Mouse (Mus musculus): ENCODE results near the gene 9530003J23Rik. TPM values are rescaled to one million over a fixed set of nuclear protein-coding genes. Genes with fewer than 3 reads are reported as not detected.
A peak's percentile ranks its signal among the peaks of the same experiment; 100 is the strongest.

Gene 9530003J23Rik
- polyA plus RNA-seq, 1 experiment from 2014 or later: not detected

DNA sequence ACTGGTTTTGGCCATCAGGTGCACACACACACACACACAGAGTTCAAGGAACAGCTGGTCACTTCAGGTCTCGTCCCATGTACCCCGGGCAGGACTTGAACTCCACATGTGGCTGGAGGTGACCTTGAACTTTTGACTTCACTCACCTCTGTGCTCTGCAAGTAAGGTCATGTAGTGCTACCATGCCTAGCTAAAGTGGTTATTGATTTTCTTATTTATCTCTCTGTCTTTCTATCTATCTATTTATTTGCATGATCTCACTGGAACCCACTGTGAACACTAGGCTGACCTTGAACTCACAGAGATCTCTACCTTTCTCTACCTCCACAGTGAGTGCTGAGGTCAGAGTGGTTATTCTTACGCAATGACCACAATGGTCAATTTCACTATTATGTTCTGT, 32.4 kb downstream of the 9530003J23Rik start:
- no peak overlapping the region for H3K4me3 ChIP-seq (ENCODE audit: low read depth, low read length)
- no peak for DNase-seq (ENCODE audit: low spot score)
- no peaks in the 10 kb centered on the region for H3K27me3 ChIP-seq (replicated peaks; ENCODE audit: control insufficient read depth, insufficient read depth, low read length)
- no peaks in the 10 kb centered on the region for H3K36me3 ChIP-seq (ENCODE audit: control insufficient read depth, insufficient read depth, low read length)
- ATAC-seq (replicated peaks; ENCODE audit: low FRiP score, low TSS enrichment, low read depth): no peak
- no peaks in the 10 kb centered on the region for H3K9me3 ChIP-seq (ENCODE audit: control insufficient read depth, low read length)
- no peak overlapping the region for H3K27ac ChIP-seq (ENCODE audit: low read depth)
- WGBS: 91% methylated on average over 3 of the region's 3 CpGs
- no peak overlapping the region for H3K9ac ChIP-seq (ENCODE audit: low read length)
- H3K4me2 ChIP-seq (ENCODE audit: low read length): no peak overlapping the region
- H3K4me1 ChIP-seq (replicated peaks; ENCODE audit: control insufficient read depth, insufficient read depth, low read length): no peaks in the 10 kb centered on the region

DNA sequence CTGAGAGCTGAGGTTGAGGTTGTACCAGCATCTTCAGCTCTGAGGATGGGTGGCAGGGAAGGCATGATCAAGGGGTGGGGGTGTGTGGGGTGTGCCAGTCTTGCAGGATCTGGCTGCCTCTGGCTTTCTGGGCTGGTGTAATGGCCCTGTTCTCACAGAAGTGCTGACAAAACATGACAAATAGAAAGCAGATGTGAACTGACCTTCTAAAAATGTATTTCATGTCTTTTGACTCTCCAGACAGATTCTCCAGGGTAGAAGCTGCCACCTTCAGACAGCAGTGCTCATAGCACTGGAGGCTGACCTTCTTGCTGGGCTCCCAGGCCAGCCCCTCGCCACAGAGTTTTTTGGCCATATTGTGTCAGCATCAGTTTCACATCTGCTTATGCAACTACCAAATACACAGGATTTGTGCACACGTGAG, 34.9 kb downstream of the 9530003J23Rik start:
- 61% methylated on average over 2 of the region's 2 CpGs for WGBS
- no peaks in the 10 kb centered on the region for H3K4me1 ChIP-seq (replicated peaks; ENCODE audit: control insufficient read depth, insufficient read depth, low read length)
- no peaks in the 10 kb centered on the region for H3K36me3 ChIP-seq (ENCODE audit: control insufficient read depth, insufficient read depth, low read length)
- ATAC-seq (replicated peaks; ENCODE audit: low FRiP score, low TSS enrichment, low read depth) (peak; percentile 37; the same call in 1 of the 2 replicates), DNase-seq (ENCODE audit: low spot score) (no peak)
- no peak overlapping the region for H3K4me3 ChIP-seq (ENCODE audit: low read depth, low read length)
- no peak overlapping the region for H3K27ac ChIP-seq (ENCODE audit: low read depth)
- no peaks in the 10 kb centered on the region for H3K27me3 ChIP-seq (replicated peaks; ENCODE audit: control insufficient read depth, insufficient read depth, low read length)
- H3K4me2 ChIP-seq (ENCODE audit: low read length): no peak overlapping the region
- no peaks in the 10 kb centered on the region for H3K9me3 ChIP-seq (ENCODE audit: control insufficient read depth, low read length)
- no peak overlapping the region for H3K9ac ChIP-seq (ENCODE audit: low read length)

DNA sequence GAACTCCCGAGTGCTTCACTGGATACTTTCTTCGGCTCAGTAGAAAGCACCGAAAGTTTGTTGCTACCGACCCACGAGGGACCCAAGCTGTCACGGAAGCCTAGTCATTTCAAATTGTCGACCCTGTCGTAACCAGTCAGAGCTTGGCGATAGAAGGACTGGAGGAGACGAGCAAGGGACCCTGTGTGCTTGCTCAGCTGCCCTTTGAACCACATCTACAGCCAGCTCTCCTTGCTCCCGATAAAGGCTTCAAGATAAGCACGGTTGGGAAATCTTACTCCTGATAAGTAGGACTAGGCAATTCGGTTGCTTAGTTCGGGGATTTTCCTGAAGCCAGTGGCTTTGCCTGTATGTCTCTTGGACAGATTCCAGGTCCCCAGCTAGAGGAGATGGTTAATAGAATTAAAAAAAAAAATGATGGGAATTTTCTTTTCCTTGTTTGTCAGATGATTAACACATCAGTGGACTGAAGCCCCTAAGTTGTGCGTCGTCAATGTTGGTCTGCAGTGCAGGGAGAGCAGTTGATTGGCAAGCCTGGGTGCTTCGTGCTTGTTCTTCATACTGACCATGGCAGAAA, 35.4 kb downstream of the 9530003J23Rik start:
- no peak overlapping the region for H3K4me2 ChIP-seq (ENCODE audit: low read length)
- no peak overlapping the region for H3K9ac ChIP-seq (ENCODE audit: low read length)
- H3K36me3 ChIP-seq (ENCODE audit: control insufficient read depth, insufficient read depth, low read length): no peaks in the 10 kb centered on the region
- DNase-seq (ENCODE audit: low spot score) (peak; percentile 64), ATAC-seq (replicated peaks; ENCODE audit: low FRiP score, low TSS enrichment, low read depth) (no peak)
- H3K27ac ChIP-seq (ENCODE audit: low read depth): no peak overlapping the region
- 51% methylated on average over 17 of the region's 17 CpGs for WGBS
- no peaks in the 10 kb centered on the region for H3K4me1 ChIP-seq (replicated peaks; ENCODE audit: control insufficient read depth, insufficient read depth, low read length)
- H3K9me3 ChIP-seq (ENCODE audit: control insufficient read depth, low read length): no peaks in the 10 kb centered on the region
- no peak overlapping the region for H3K4me3 ChIP-seq (ENCODE audit: low read depth, low read length)
- H3K27me3 ChIP-seq (replicated peaks; ENCODE audit: control insufficient read depth, insufficient read depth, low read length): no peaks in the 10 kb centered on the region

GRCm38 (mm10) chr10:117199701-117200100, 38.8 kb downstream of the 9530003J23Rik start:
- Histone ChIP-seq H3K9ac (ENCODE audit: low read length) (no peak overlapping the region), H3K4me2 (ENCODE audit: low read length) (no peak overlapping the region), H3K9me3 (ENCODE audit: control insufficient read depth, low read length) (no peaks in the 10 kb centered on the region), H3K27me3 (replicated peaks; ENCODE audit: control insufficient read depth, insufficient read depth, low read length) (no peaks in the 10 kb centered on the region), H3K4me1 (replicated peaks; ENCODE audit: control insufficient read depth, insufficient read depth, low read length) (no peaks in the 10 kb centered on the region), H3K36me3 (ENCODE audit: control insufficient read depth, insufficient read depth, low read length) (no peaks in the 10 kb centered on the region), H3K27ac (ENCODE audit: low read depth) (no peak overlapping the region), H3K4me3 (ENCODE audit: low read depth, low read length) (no peak overlapping the region)
- no peak for DNase-seq (ENCODE audit: low spot score)
- ATAC-seq (replicated peaks; ENCODE audit: low FRiP score, low TSS enrichment, low read depth): no peak
- 74% methylated on average over 3 of the region's 3 CpGs for WGBS

- Histone ChIP-seq H3K4me3 (ENCODE audit: low read depth, low read length) (no peak overlapping the region), H3K36me3 (ENCODE audit: control insufficient read depth, insufficient read depth, low read length) (no peaks in the 10 kb centered on the region), H3K4me2 (ENCODE audit: low read length) (no peak overlapping the region), H3K9me3 (ENCODE audit: control insufficient read depth, low read length) (no peaks in the 10 kb centered on the region), H3K4me1 (replicated peaks; ENCODE audit: control insufficient read depth, insufficient read depth, low read length) (no peaks in the 10 kb centered on the region), H3K9ac (ENCODE audit: low read length) (no peak overlapping the region), H3K27ac (ENCODE audit: low read depth) (no peak overlapping the region), H3K27me3 (replicated peaks; ENCODE audit: control insufficient read depth, insufficient read depth, low read length) (no peaks in the 10 kb centered on the region)
- DNase-seq (ENCODE audit: low spot score) (no peak), ATAC-seq (replicated peaks; ENCODE audit: low FRiP score, low TSS enrichment, low read depth) (no peak)
- 78% methylated on average over 3 of the region's 3 CpGs for WGBS
Measured at GRCm38 (mm10) chr10:117196696-117197095, 41.8 kb downstream of the 9530003J23Rik start.

- Histone ChIP-seq H3K9me3 (ENCODE audit: control insufficient read depth, low read length) (no peaks in the 10 kb centered on the region), H3K27ac (ENCODE audit: low read depth) (no peak overlapping the region), H3K4me1 (replicated peaks; ENCODE audit: control insufficient read depth, insufficient read depth, low read length) (no peaks in the 10 kb centered on the region), H3K9ac (ENCODE audit: low read length) (no peak overlapping the region), H3K27me3 (replicated peaks; ENCODE audit: control insufficient read depth, insufficient read depth, low read length) (no peaks in the 10 kb centered on the region), H3K4me2 (ENCODE audit: low read length) (no peak overlapping the region), H3K36me3 (ENCODE audit: control insufficient read depth, insufficient read depth, low read length) (no peaks in the 10 kb centered on the region), H3K4me3 (ENCODE audit: low read depth, low read length) (no peak overlapping the region)
- DNase-seq (ENCODE audit: low spot score): no peak
- ATAC-seq (replicated peaks; ENCODE audit: low FRiP score, low TSS enrichment, low read depth): no peak
- WGBS: 98% methylated on average over 4 of the region's 4 CpGs
Measured at GRCm38 (mm10) chr10:117195748-117196147, 42.8 kb downstream of the 9530003J23Rik start.

DNA sequence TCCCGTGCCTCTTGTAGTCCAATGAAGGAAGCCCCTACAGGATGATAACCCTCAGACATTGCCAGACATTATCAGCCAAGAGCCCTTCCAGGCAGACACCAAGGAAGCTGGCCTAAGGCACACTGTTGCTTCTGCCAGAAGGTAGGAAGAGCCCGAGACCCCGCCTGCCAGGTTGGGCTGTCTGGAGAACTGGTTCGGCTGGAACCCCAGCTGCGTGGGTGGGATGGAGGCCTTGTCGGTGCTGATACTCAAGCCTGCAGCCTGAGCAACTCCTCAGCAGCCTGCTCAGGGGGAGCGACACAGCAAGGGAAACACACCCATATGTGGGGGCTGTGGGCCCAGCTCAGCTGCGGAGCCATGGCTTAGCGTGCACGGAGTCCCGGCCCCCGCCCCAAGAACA, 43.5 kb downstream of the 9530003J23Rik start:
- H3K27me3 ChIP-seq (replicated peaks; ENCODE audit: control insufficient read depth, insufficient read depth, low read length): no peaks in the 10 kb centered on the region
- H3K4me1 ChIP-seq (replicated peaks; ENCODE audit: control insufficient read depth, insufficient read depth, low read length): no peaks in the 10 kb centered on the region
- 80% methylated on average over 12 of the region's 12 CpGs for WGBS
- H3K4me3 ChIP-seq (ENCODE audit: low read depth, low read length): no peak overlapping the region
- no peak overlapping the region for H3K9ac ChIP-seq (ENCODE audit: low read length)
- ATAC-seq (replicated peaks; ENCODE audit: low FRiP score, low TSS enrichment, low read depth) (no peak), DNase-seq (ENCODE audit: low spot score) (no peak)
- H3K4me2 ChIP-seq (ENCODE audit: low read length): no peak overlapping the region
- no peaks in the 10 kb centered on the region for H3K9me3 ChIP-seq (ENCODE audit: control insufficient read depth, low read length)
- no peak overlapping the region for H3K27ac ChIP-seq (ENCODE audit: low read depth)
- no peaks in the 10 kb centered on the region for H3K36me3 ChIP-seq (ENCODE audit: control insufficient read depth, insufficient read depth, low read length)

DNA sequence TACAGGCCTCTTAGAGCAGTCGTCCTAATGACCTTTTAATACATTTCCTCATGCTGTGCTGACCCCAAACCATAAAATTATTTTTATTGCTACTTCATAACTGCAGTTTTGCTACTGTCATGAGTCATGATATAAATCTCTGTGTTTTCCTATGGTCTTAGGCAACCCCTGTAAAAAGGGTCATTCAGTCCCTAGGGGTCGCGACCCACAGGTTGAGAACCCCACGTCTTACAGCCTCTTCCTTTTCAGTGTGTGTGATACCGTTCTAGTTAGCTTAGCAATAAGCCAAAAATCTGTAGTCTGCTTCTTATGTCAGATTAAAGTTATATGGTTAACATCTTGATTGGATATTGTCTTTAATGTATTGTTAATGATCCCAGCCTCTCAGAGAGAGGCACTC, 45.1 kb downstream of the 9530003J23Rik start:
- DNase-seq (ENCODE audit: low spot score) (no peak), ATAC-seq (replicated peaks; ENCODE audit: low FRiP score, low TSS enrichment, low read depth) (no peak)
- 80% methylated on average over 5 of the region's 5 CpGs for WGBS
- Histone ChIP-seq H3K9me3 (ENCODE audit: control insufficient read depth, low read length) (no peaks in the 10 kb centered on the region), H3K27ac (ENCODE audit: low read depth) (no peak overlapping the region), H3K4me1 (replicated peaks; ENCODE audit: control insufficient read depth, insufficient read depth, low read length) (no peaks in the 10 kb centered on the region), H3K27me3 (replicated peaks; ENCODE audit: control insufficient read depth, insufficient read depth, low read length) (no peaks in the 10 kb centered on the region), H3K4me2 (ENCODE audit: low read length) (no peak overlapping the region), H3K4me3 (ENCODE audit: low read depth, low read length) (no peak overlapping the region), H3K9ac (ENCODE audit: low read length) (no peak overlapping the region), H3K36me3 (ENCODE audit: control insufficient read depth, insufficient read depth, low read length) (no peaks in the 10 kb centered on the region)

DNA sequence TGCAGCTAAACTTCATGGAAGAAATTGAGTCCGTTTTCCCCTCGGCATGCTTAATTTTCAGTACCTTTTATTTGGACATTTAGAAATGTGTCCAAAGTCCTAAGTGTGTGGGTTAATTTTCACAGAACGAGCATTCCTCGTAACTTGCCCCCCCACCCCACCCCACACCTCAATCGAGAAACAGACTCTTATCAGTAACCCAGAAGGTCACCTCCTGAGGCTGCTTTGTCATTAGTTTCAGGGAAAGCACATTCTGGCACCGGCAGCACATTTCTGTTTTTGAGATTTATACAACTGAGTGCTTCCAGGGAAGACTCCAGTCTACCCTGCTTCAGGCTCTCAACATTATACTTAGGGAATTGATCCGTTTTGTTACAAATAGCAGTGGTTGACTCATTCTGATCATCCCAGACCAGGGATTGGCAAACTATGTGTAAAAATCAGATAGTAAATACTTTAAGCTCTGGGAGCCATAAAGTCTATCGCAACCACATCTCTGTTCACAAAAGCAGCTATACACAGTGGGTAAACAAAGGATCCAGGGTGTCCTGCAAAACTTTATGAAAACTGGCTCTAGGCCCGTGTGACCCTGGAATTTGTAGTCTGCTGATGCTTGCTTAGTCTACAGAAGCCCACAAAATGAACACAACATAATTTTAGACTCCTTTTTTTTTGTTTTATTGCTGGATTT, 53.0 kb downstream of the 9530003J23Rik start:
- WGBS: 36% methylated on average over 9 of the region's 9 CpGs
- no peak overlapping the region for H3K4me3 ChIP-seq (ENCODE audit: low read depth, low read length)
- 0 out of 2 replicates have a peak overlapping the region, but pooled peaks have one; percentile 3 for H3K4me2 ChIP-seq (ENCODE audit: low read length)
- DNase-seq (ENCODE audit: low spot score) (no peak), ATAC-seq (replicated peaks; ENCODE audit: low FRiP score, low TSS enrichment, low read depth) (no peak)
- H3K9me3 ChIP-seq (ENCODE audit: control insufficient read depth, low read length): no peaks in the 10 kb centered on the region
- no peaks in the 10 kb centered on the region for H3K4me1 ChIP-seq (replicated peaks; ENCODE audit: control insufficient read depth, insufficient read depth, low read length)
- H3K36me3 ChIP-seq (ENCODE audit: control insufficient read depth, insufficient read depth, low read length): no peaks in the 10 kb centered on the region
- H3K9ac ChIP-seq (ENCODE audit: low read length): no peak overlapping the region
- peak overlapping the region; percentile 7; the same call in 1 of the 2 replicates for H3K27ac ChIP-seq (ENCODE audit: low read depth)
- no peaks in the 10 kb centered on the region for H3K27me3 ChIP-seq (replicated peaks; ENCODE audit: control insufficient read depth, insufficient read depth, low read length)

Data from intestine, embryonic 14.5 days (tissue).